Mouse (Mus musculus) spleen, adult 2 months (tissue): ENCODE results near the gene Kdm8. TPM values are rescaled to one million over a fixed set of nuclear protein-coding genes. Genes with fewer than 3 reads are reported as not detected.

Source experiments
- DNase-seq, 2 experiments: peaks; one replicate each; pipeline versions ENCODE4 v3.0.0 to v3.0.0-alpha.2; 2012 to 2021; ENCODE audit warnings: low spot score in 2 of 2, low read depth in 1 of 2
- H3K27ac ChIP-seq: fragments of 200-500 bp; 2 replicates; pipeline ENCODE4 v1.5.1; 2012; ENCODE audit warnings: low read length, inconsistent platforms; ENCODE audit not compliant: insufficient read depth
- H3K27me3 ChIP-seq: fragments of 200-500 bp; 2 replicates; pipeline ENCODE4 v1.6.1; 2012; ENCODE audit warnings: mild to moderate bottlenecking, moderate library complexity, low read length, inconsistent platforms; ENCODE audit not compliant: control insufficient read depth, insufficient read depth
- H3K36me3 ChIP-seq: fragments of 200-500 bp; 2 replicates; pipeline ENCODE4 v1.6.1; 2012; ENCODE audit warnings: mild to moderate bottlenecking, low read length, inconsistent platforms; ENCODE audit not compliant: control insufficient read depth, insufficient read depth
- H3K4me1 ChIP-seq: fragments of 200-500 bp; 2 replicates; pipeline ENCODE4 v1.6.1; 2011; ENCODE audit warnings: inconsistent platforms; ENCODE audit not compliant: control insufficient read depth, insufficient read depth, insufficient read length
- H3K4me3 ChIP-seq: fragments of 200-500 bp; 2 replicates; pipeline ENCODE4 v1.5.1; 2011; ENCODE audit warnings: mild to moderate bottlenecking, inconsistent platforms; ENCODE audit not compliant: insufficient read depth, insufficient read length; ENCODE audit errors: extremely low read depth
- CTCF ChIP-seq: fragments of 200-500 bp; IDR thresholded peaks from 2 replicates; pipeline ENCODE4 v1.5.1; 2011; ENCODE audit warnings: mild to moderate bottlenecking, inconsistent platforms; ENCODE audit not compliant: insufficient read depth, insufficient read length, insufficient replicate concordance; ENCODE audit errors: extremely low read depth
- POLR2A ChIP-seq: fragments of 200-500 bp; IDR thresholded peaks from 2 replicates; pipeline ENCODE4 v1.6.1; 2011; ENCODE audit warnings: low read depth, low read length, inconsistent platforms
- WGBS: fragments of 180-500 bp; shearing (Covaris S2); methylation state at CpG from one replicate; pipeline ENCODE4 v1.1.7; 2018; 5-methylcytosine and 5-hydroxymethylcytosine counted together
- polyA plus RNA-seq: library from polyadenylated mRNA; depleted of rRNA; stranded (reverse); fragments of >200 nt; gene quantifications from 2 replicates; pipeline ENCODE4 v1.2.3, GENCODE M21; 2012; rRNA removed

The Kdm8 gene
- 3.8 and 3.9 TPM in 2 replicates for polyA plus RNA-seq

DNA sequence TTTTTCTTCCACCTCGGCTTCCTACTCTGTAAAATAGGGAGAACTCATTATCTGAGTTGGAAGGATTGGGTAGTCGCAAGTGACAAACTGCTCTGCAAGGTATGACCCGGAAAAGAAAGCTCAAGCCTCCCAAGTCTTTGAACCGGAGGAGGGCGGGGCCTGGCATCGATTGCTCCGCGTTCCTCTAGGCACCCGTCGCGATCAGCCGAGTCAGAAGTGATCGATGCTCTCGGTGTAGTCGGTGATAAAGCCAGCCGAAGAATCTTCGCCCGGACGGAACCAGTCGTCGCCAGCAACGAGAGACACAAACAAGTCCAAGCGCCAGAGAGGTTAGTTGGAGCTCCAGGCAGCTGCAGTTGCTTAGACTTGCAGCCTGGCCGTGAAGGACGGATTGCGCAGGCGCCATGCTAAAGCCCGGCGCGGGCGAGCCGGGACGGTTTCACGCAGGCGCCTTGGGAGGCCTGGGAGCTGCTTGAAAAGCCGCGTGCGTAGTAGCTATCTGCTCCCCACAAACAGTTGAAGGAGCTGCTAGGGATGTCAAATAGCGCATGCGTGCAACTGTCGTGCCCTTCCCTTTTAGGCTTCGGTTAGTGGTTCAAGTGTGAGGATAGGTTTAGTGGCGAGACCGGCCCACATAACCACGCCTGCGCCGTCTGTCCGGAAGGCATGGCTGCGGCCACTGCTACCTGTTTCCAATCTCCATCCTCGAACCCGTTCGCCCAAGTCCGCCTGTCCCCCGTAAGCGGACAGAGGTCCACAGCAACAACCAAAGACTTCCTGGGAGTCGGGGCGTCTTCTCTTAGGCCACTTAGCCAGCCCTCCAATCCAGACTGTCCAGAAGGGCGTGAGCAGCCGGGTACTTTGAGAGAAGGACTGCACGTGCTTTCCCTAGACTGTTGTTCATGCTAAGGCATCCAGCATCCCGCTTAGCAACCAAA is at the start of gene Kdm8:
Gene Kdm8, plus strand, starts transcription at position 213 of the 938 bp plus-strand sequence.
- Histone ChIP-seq H3K4me1 (peaks cover 3% of the 10 kb centered on the region; the same call in 1 of the 2 replicates), H3K27ac (peak within 1 kb of the TSS; percentile 98), H3K36me3 (no peaks in the 10 kb centered on the region), H3K27me3 (no peaks in the 10 kb centered on the region), H3K4me3 (peak within 1 kb of the TSS; percentile 89)
- WGBS: 2% methylated on average over 61 of the region's 61 CpGs
- DNase-seq: peak; percentile 90 to 94
- peak; percentile 67 for TF ChIP-seq POLR2A
- TF ChIP-seq CTCF: no peak

DNA sequence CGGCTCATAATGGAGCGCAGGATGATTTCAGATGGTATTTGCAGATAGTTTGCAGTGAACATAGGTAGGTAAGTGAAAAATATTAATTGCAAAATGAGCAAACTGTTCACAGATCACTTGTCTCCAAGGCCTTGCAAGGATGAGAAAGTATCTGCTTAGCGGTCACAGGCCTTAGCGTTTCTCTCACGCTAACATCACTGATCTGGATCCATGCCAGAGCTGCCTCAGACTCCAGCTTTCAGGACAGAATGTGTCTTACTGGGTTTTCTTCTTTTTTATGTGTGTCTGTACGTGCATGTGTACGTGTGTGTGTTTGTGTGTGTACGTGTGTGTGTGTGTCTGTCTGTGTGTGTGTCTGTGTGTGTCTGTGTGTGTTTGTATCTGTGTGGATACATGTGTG is 46.4 kb upstream of the Kdm8 start:
- Histone ChIP-seq H3K27me3 (no peaks in the 10 kb centered on the region), H3K4me1 (0 out of 2 replicates have a peak, but pooled peaks cover 2% of the 10 kb centered on the region), H3K36me3 (no peaks in the 10 kb centered on the region), H3K27ac (no peak overlapping the region), H3K4me3 (no peak overlapping the region)
- WGBS: 89% methylated on average over 8 of the region's 8 CpGs
- no peak for DNase-seq
- no peak for TF ChIP-seq CTCF
- TF ChIP-seq POLR2A: no peak

DNA sequence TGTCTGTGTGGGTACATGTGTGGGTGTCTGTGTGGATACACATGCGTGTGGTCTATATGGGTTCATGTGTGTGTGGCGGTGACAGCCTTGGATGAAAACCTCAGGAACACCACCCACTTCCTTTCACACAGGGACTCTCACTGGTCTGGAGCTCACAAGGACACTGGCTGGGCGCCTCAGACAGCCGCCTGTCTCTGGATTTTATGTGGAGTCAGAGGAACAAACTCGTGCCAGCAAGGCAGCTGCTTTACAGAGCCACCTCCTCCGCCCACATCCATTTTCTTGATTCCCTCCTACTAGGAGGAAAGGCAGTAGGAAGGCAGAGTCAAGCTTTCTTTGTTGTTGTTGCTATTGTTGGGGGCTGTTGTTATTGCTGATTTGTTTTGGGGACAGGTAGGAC is 45.8 kb upstream of the Kdm8 start:
- TF ChIP-seq CTCF: no peak
- no peak for TF ChIP-seq POLR2A
- 60% methylated on average over 6 of the region's 6 CpGs for WGBS
- no peak overlapping the region for H3K27ac ChIP-seq
- H3K36me3 ChIP-seq: no peaks in the 10 kb centered on the region
- no peak overlapping the region for H3K4me3 ChIP-seq
- H3K4me1 ChIP-seq: no peaks in the 10 kb centered on the region
- H3K27me3 ChIP-seq: no peaks in the 10 kb centered on the region
- DNase-seq: no peak

DNA sequence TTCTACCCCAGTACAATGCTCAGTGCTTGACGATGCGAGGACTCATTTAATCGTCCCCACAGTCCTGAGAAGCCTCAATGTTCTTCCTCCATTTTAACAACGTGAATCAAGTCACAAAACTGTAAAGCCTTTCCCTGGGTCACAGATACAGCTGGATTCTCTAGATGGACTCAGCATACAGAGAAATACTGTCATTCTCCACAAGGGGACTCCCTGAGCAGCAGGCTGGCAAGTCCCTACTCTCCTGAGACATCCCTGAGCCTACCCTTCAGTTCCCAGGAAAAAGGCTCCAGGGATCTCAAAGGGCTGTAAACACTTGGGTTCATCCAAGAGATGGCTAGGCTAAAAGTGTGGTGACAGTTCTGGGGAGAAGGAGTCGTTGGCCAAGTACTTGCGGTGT is 37.3 kb upstream of the Kdm8 start:
- WGBS: 83% methylated on average over 6 of the region's 6 CpGs
- TF ChIP-seq CTCF: no peak
- TF ChIP-seq POLR2A: no peak
- no peaks in the 10 kb centered on the region for H3K4me1 ChIP-seq
- no peak overlapping the region for H3K27ac ChIP-seq
- H3K27me3 ChIP-seq: no peaks in the 10 kb centered on the region
- DNase-seq: no peak
- H3K36me3 ChIP-seq: no peaks in the 10 kb centered on the region
- no peak overlapping the region for H3K4me3 ChIP-seq

DNA sequence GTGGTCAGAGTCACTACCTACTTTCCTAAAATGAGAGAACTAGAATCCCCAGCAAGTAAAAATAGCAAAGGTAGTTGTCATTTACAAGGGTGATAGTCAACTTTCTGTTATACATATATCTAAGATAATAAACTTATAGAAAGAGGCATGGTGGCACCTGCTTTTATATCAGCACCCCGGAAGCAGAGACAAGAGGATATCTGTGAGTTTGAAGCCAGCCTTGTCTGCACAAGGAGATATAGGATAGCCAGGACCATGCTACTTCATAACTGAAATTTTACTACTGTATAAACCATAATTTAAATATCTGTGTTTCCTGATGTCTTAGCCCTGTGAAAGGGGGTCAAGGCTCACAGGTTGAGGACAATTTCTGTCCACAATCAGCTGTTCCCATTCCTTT is 29.4 kb upstream of the Kdm8 start:
- Histone ChIP-seq H3K27me3 (no peaks in the 10 kb centered on the region), H3K27ac (no peak overlapping the region), H3K4me3 (no peak overlapping the region), H3K36me3 (no peaks in the 10 kb centered on the region), H3K4me1 (no peaks in the 10 kb centered on the region)
- 84% methylated on average over 1 of the region's 1 CpGs for WGBS
- no peak for DNase-seq
- TF ChIP-seq POLR2A: no peak
- no peak for TF ChIP-seq CTCF

DNA sequence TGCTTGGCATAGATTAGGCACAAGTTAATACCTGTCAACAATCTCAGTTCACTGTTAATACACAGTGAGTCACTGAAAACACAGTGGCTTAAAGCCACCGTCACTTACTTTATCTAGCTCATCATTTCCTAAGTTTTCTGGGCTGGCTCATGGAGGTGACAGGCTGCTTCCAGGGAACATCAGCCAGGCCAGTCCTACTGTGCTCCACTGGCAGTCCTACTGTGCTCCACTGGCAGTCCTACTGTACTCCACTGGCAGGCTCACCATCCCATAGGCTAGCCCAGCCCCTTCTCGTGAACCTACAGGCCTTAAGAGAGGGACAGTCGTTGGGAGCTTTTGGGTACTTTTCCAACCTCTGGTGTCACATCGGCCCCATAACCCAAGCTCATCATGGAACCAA is 28.7 kb upstream of the Kdm8 start:
- WGBS: 84% methylated on average over 4 of the region's 4 CpGs
- no peak for DNase-seq
- H3K4me1 ChIP-seq: no peaks in the 10 kb centered on the region
- TF ChIP-seq CTCF (no peak), POLR2A (no peak)
- no peak overlapping the region for H3K4me3 ChIP-seq
- H3K27ac ChIP-seq: no peak overlapping the region
- H3K36me3 ChIP-seq: no peaks in the 10 kb centered on the region
- no peaks in the 10 kb centered on the region for H3K27me3 ChIP-seq

DNA sequence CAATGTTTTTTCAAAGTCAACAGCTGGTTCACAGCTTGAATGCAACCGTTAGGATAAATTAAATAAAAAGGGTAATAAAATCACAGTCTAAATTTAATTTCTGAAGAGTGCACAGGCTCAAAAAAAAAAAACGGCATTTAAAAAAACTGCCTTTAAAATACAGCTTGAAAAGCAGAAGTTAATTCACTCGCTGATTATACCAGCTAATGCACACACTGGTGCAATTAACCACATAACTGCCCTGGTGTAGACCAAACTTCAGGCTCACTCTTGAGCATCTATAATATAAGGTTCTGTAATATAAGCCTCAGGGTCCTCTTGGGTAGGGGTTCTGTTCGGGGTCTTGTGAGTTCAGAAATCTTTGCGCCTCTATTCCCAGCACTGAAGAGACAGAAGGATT is 27.7 kb upstream of the Kdm8 start:
- Histone ChIP-seq H3K36me3 (no peaks in the 10 kb centered on the region), H3K4me3 (no peak overlapping the region), H3K27me3 (no peaks in the 10 kb centered on the region), H3K4me1 (no peaks in the 10 kb centered on the region), H3K27ac (no peak overlapping the region)
- DNase-seq: no peak
- 40% methylated on average over 5 of the region's 5 CpGs for WGBS
- no peak for TF ChIP-seq POLR2A
- TF ChIP-seq CTCF: no peak
